Mouse (Mus musculus): ENCODE measurements around the gene Ank3. TPM values are rescaled to one million over a fixed set of nuclear protein-coding genes. Genes with fewer than 3 reads are reported as not detected.
A peak's percentile ranks its signal among the peaks of the same experiment; 100 is the strongest.

Ank3 gene
- total and polyA plus RNA-seq, 2 experiments from 2014 or later: 23.4 to 64.7 TPM

DNA sequence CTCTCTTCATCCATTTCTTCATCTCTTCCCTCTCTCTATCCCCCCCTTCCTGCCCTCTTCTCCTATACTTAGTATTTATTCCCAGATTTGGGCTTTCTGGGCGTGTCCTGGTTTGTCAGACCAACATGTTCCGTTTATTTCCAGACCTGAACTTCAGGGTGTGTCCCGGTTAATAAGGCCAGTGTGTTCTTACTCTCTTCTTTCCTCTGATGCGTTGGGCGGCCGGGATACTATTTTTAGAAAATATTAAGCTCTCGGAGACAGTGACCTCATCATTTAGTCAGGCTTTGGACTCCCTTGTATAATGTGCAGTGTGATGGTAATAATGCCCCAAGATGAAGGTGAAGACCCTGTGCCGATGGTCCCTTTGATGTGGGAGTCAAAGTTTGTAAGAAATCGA is 546.3 kb downstream of the Ank3 start:
- H3K4me3 ChIP-seq (ENCODE audit: low read depth, low read length): no peak overlapping the region
- H3K4me2 ChIP-seq (ENCODE audit: low read depth, low read length): no peak overlapping the region
- no peaks in the 10 kb centered on the region for H3K9me3 ChIP-seq (replicated peaks; ENCODE audit: control insufficient read depth, low read length)
- peaks cover 14% of the 10 kb centered on the region for H3K4me1 ChIP-seq (ENCODE audit: control insufficient read depth, insufficient read depth)
- DNase-seq (ENCODE audit: low spot score) (peak; percentile 82), ATAC-seq (ENCODE audit: insufficient read depth, low read depth) (peak; percentile 84)
- H3K27ac ChIP-seq (ENCODE audit: low read depth): peak overlapping the region; percentile 52
- H3K27me3 ChIP-seq (ENCODE audit: control insufficient read depth, insufficient read depth, low read length): no peaks in the 10 kb centered on the region
- WGBS: 25% methylated on average over 9 of the region's 9 CpGs
- H3K9ac ChIP-seq (replicated peaks; ENCODE audit: low read depth, low read length): no peak overlapping the region
- no peaks in the 10 kb centered on the region for H3K36me3 ChIP-seq (replicated peaks; ENCODE audit: control insufficient read depth, insufficient read depth, low read length)
- TF ChIP-seq CTCF (IDR thresholded peaks at IDR 0.05; ENCODE audit: low read depth) (no peak), EP300 (IDR thresholded peaks at IDR 0.05; ENCODE audit: low read depth) (no peak)

DNA sequence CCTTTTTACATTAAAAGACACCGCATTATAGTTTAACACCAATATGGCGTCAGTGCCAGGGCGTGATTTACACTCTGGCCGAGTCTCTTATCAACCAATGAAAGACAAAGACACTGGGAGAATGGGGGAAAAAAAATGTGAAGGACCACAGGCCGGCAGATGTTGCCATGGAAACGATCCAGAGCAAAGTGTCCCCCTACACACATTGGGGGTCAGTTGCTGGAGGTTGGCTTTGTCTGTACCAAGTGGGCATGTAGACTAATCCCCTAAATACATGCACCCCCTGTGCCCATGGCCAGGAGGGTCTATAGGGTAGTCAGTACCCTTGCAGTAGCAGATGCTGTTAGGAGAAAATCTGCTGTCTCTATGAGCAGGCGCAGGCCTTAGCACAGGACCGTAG is 547.3 kb downstream of the Ank3 start:
- ATAC-seq (ENCODE audit: insufficient read depth, low read depth) (no peak), DNase-seq (ENCODE audit: low spot score) (no peak)
- TF ChIP-seq CTCF (IDR thresholded peaks at IDR 0.05; ENCODE audit: low read depth) (no peak), EP300 (IDR thresholded peaks at IDR 0.05; ENCODE audit: low read depth) (no peak)
- Histone ChIP-seq H3K9me3 (replicated peaks; ENCODE audit: control insufficient read depth, low read length) (no peaks in the 10 kb centered on the region), H3K27ac (ENCODE audit: low read depth) (no peak overlapping the region), H3K9ac (replicated peaks; ENCODE audit: low read depth, low read length) (no peak overlapping the region), H3K4me2 (ENCODE audit: low read depth, low read length) (no peak overlapping the region), H3K4me3 (ENCODE audit: low read depth, low read length) (no peak overlapping the region), H3K4me1 (ENCODE audit: control insufficient read depth, insufficient read depth) (peaks cover 14% of the 10 kb centered on the region), H3K36me3 (replicated peaks; ENCODE audit: control insufficient read depth, insufficient read depth, low read length) (no peaks in the 10 kb centered on the region), H3K27me3 (ENCODE audit: control insufficient read depth, insufficient read depth, low read length) (no peaks in the 10 kb centered on the region)
- WGBS: 82% methylated on average over 8 of the region's 8 CpGs

GRCm38 (mm10) chr10:69946271-69946670 is 547.7 kb downstream of the Ank3 start:
- 83% methylated on average over 8 of the region's 8 CpGs for WGBS
- H3K9me3 ChIP-seq (replicated peaks; ENCODE audit: control insufficient read depth, low read length): no peaks in the 10 kb centered on the region

GRCm38 (mm10) chr10:69947093-69947492 is 548.5 kb downstream of the Ank3 start:
- Histone ChIP-seq H3K9ac (replicated peaks; ENCODE audit: low read depth, low read length) (no peak overlapping the region), H3K27me3 (ENCODE audit: control insufficient read depth, insufficient read depth, low read length) (no peaks in the 10 kb centered on the region), H3K36me3 (replicated peaks; ENCODE audit: control insufficient read depth, insufficient read depth, low read length) (no peaks in the 10 kb centered on the region), H3K27ac (ENCODE audit: low read depth) (no peak overlapping the region), H3K4me1 (ENCODE audit: control insufficient read depth, insufficient read depth) (peaks cover 14% of the 10 kb centered on the region), H3K9me3 (replicated peaks; ENCODE audit: control insufficient read depth, low read length) (no peaks in the 10 kb centered on the region), H3K4me2 (ENCODE audit: low read depth, low read length) (no peak overlapping the region), H3K4me3 (ENCODE audit: low read depth, low read length) (no peak overlapping the region)
- 89% methylated on average over 6 of the region's 6 CpGs for WGBS
- ATAC-seq (ENCODE audit: insufficient read depth, low read depth) (no peak), DNase-seq (ENCODE audit: low spot score) (no peak)
- TF ChIP-seq EP300 (IDR thresholded peaks at IDR 0.05; ENCODE audit: low read depth) (no peak), CTCF (IDR thresholded peaks at IDR 0.05; ENCODE audit: low read depth) (no peak)

More at GRCm38 (mm10) chr10:69946271-69946670, 547.7 kb downstream of the Ank3 start:
- H3K4me3 ChIP-seq (ENCODE audit: low read depth, low read length): no peak overlapping the region
- no peak overlapping the region for H3K27ac ChIP-seq (ENCODE audit: low read depth)
- no peak overlapping the region for H3K9ac ChIP-seq (replicated peaks; ENCODE audit: low read depth, low read length)
- H3K36me3 ChIP-seq (replicated peaks; ENCODE audit: control insufficient read depth, insufficient read depth, low read length): no peaks in the 10 kb centered on the region
- peaks cover 14% of the 10 kb centered on the region for H3K4me1 ChIP-seq (ENCODE audit: control insufficient read depth, insufficient read depth)
- H3K4me2 ChIP-seq (ENCODE audit: low read depth, low read length): no peak overlapping the region
- DNase-seq (ENCODE audit: low spot score) (no peak), ATAC-seq (ENCODE audit: insufficient read depth, low read depth) (no peak)
- TF ChIP-seq CTCF (IDR thresholded peaks at IDR 0.05; ENCODE audit: low read depth) (no peak), EP300 (IDR thresholded peaks at IDR 0.05; ENCODE audit: low read depth) (no peak)
- no peaks in the 10 kb centered on the region for H3K27me3 ChIP-seq (ENCODE audit: control insufficient read depth, insufficient read depth, low read length)

GRCm38 (mm10) chr10:69950236-69950918 is 551.8 kb downstream of the Ank3 start:
- Histone ChIP-seq H3K27ac (ENCODE audit: low read depth) (no peak overlapping the region), H3K9ac (replicated peaks; ENCODE audit: low read depth, low read length) (no peak overlapping the region), H3K4me2 (ENCODE audit: low read depth, low read length) (no peak overlapping the region), H3K4me3 (ENCODE audit: low read depth, low read length) (no peak overlapping the region), H3K4me1 (ENCODE audit: control insufficient read depth, insufficient read depth) (peaks cover 4% of the 10 kb centered on the region; the same call in 1 of the 2 replicates), H3K9me3 (replicated peaks; ENCODE audit: control insufficient read depth, low read length) (no peaks in the 10 kb centered on the region), H3K36me3 (replicated peaks; ENCODE audit: control insufficient read depth, insufficient read depth, low read length) (peaks cover 15% of the 10 kb centered on the region), H3K27me3 (ENCODE audit: control insufficient read depth, insufficient read depth, low read length) (no peaks in the 10 kb centered on the region)
- TF ChIP-seq EP300 (IDR thresholded peaks at IDR 0.05; ENCODE audit: low read depth): no peak
- TF ChIP-seq CTCF (IDR thresholded peaks at IDR 0.05; ENCODE audit: low read depth): no peak
- ATAC-seq (ENCODE audit: insufficient read depth, low read depth) (no peak), DNase-seq (ENCODE audit: low spot score) (no peak)
- WGBS: 82% methylated on average over 11 of the region's 11 CpGs

GRCm38 (mm10) chr10:69950919-69951236 is 552.3 kb downstream of the Ank3 start:
- Histone ChIP-seq H3K27me3 (ENCODE audit: control insufficient read depth, insufficient read depth, low read length) (no peaks in the 10 kb centered on the region), H3K9me3 (replicated peaks; ENCODE audit: control insufficient read depth, low read length) (no peaks in the 10 kb centered on the region), H3K4me3 (ENCODE audit: low read depth, low read length) (no peak overlapping the region), H3K36me3 (replicated peaks; ENCODE audit: control insufficient read depth, insufficient read depth, low read length) (peaks cover 20% of the 10 kb centered on the region), H3K27ac (ENCODE audit: low read depth) (no peak overlapping the region), H3K4me2 (ENCODE audit: low read depth, low read length) (no peak overlapping the region), H3K9ac (replicated peaks; ENCODE audit: low read depth, low read length) (no peak overlapping the region), H3K4me1 (ENCODE audit: control insufficient read depth, insufficient read depth) (peaks cover 3% of the 10 kb centered on the region; the same call in 1 of the 2 replicates)
- no peak for TF ChIP-seq EP300 (IDR thresholded peaks at IDR 0.05; ENCODE audit: low read depth)
- TF ChIP-seq CTCF (IDR thresholded peaks at IDR 0.05; ENCODE audit: low read depth): no peak
- no peak for ATAC-seq (ENCODE audit: insufficient read depth, low read depth)
- 88% methylated on average over 9 of the region's 9 CpGs for WGBS
- no peak for DNase-seq (ENCODE audit: low spot score)
